Mouse (Mus musculus): ENCODE data around the gene Tgm3. TPM values are rescaled to one million over a fixed set of nuclear protein-coding genes. Genes with fewer than 3 reads are reported as not detected.
A peak's percentile ranks its signal among the peaks of the same experiment; 100 is the strongest.

Gene Tgm3
- polyA plus RNA-seq, 1 experiment from 2014 or later, result 0.01 TPM

DNA sequence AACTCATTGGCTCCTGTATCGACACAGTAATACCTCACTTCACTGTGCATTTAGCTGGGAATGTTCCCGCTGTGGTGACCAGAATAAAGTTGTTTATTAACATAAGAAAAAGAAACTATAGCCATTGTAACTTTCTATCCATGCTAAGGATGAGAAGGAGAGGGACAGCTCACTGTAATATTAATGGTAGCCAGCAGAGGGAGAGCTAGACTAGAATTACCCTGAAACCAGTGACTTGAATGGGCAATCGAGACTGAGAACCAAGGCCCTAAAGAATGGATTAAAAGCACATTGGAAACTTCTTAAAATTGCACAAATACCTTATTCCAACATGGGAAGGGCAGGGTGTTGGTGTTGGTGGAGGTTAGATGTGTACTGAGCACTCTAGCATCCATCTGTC lies 56.1 kb downstream of the Tgm3 start:
- in situ Hi-C loops (cut with MboI; ENCODE audit: low pct_unique_long_range_greater_than_20kb), result no loop called here
- ChIA-PET CTCF (interaction anchor here (1.2 to 3.1 kb wide), 5 partner anchors 10 to 179 kb away, joined by 3 to 25 read pairs (median 7); no protein-coding TSS in a partner anchor), POLR2A (interaction anchor here (0.6 kb wide), 1 partner anchor 92 kb away, joined by 3 read pairs; no protein-coding TSS in a partner anchor)
- TF ChIP-seq CTCF (IDR thresholded peaks at IDR 0.05), result peak; percentile 70
- peaks cover 7% of the 10 kb centered on the region for H3K27me3 ChIP-seq
- ATAC-seq (no peak), DNase-seq (ENCODE audit: low read depth, low spot score) (no peak)

DNA sequence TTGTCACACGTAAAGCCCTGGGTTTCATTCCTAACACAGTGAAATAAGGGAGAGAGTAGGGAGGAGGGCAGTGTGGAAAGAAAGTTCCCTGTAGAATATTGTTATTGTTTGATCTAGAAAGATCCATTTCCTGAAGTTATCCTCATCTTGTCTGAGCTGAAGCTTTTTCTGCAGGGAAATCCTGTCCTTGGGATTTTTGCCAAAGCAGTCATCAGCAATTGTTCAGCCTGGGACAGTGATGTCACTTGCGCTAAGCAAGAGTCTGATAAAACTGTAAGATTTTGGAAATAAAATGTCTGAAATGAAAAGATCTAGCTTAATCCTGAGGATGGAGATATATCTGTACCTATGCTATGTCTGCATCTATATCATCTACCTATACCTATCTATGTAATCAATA lies 58.2 kb downstream of the Tgm3 start:
- no peak for DNase-seq (ENCODE audit: low read depth, low spot score)
- no peak for ATAC-seq
- POLR2A ChIA-PET, result interaction anchor here (0.7 kb wide), 1 partner anchor 49 kb away, joined by 3 read pairs; no protein-coding TSS in a partner anchor
- H3K27me3 ChIP-seq, result peaks cover 7% of the 10 kb centered on the region
- CTCF ChIA-PET, result no interaction called here
- no peak for TF ChIP-seq CTCF (IDR thresholded peaks at IDR 0.05)
- in situ Hi-C loops (cut with MboI; ENCODE audit: low pct_unique_long_range_greater_than_20kb), result loop anchor here (5.0 kb wide), 2 partner anchors 87 to 177 kb away; no protein-coding TSS in a partner anchor

Other genes with a start within 250 kb of the Tgm3 start
- gene Stk35, start 211.8 kb upstream of the Tgm3 start, polyA plus RNA-seq (2021), result 14.2 TPM
- gene Tgm6, start 100.1 kb downstream of the Tgm3 start, polyA plus RNA-seq (2021), result not detected
- gene Snrpb, start 167.1 kb downstream of the Tgm3 start, polyA plus RNA-seq (2021), result 283 TPM
- not detected for gene Tmc2, start 182.8 kb downstream of the Tgm3 start, polyA plus RNA-seq (2021)